Mouse (Mus musculus): ENCODE data around the gene Vwa8. TPM values are rescaled to one million over a fixed set of nuclear protein-coding genes. Genes with fewer than 3 reads are reported as not detected.

The Vwa8 gene
- polyA plus RNA-seq, 1 experiment from 2014 or later, result 5.7 TPM

DNA sequence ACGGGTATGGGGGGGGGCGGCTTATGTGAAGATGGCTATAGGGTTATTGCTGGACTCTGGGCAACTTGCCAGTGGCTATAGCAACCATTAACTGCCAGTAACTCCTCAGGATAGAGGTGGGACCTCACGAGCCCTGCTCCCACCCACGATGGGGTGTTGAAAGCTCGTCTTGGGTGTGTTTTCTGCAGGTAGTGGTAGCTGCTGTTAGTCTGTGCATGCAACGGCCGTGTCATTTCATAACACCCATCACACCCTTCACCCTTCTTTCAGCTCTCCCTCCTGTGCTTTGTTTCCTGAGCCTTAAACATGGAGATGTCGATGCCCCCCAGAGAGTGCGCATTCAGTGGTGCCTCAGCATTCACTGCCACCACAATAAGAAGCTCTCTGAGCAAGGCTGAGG lies 329.4 kb downstream of the Vwa8 start:
- Histone ChIP-seq H3K4me3 (replicated peaks) (no peak overlapping the region), H3K27me3 (no peaks in the 10 kb centered on the region), H3K27ac (no peak overlapping the region), H3K9me3 (0 out of 2 replicates have a peak, but pooled peaks cover 5% of the 10 kb centered on the region), H3K4me1 (replicated peaks) (no peaks in the 10 kb centered on the region), H3K9ac (replicated peaks) (no peak overlapping the region), H3K36me3 (peaks cover 8% of the 10 kb centered on the region; the same call in 1 of the 2 replicates), H3K4me2 (replicated peaks) (no peak overlapping the region)
- ATAC-seq, result no peak
- 86% methylated on average over 9 of the region's 9 CpGs for WGBS

- no peak for ATAC-seq
- Histone ChIP-seq H3K4me1 (replicated peaks) (peaks cover 3% of the 10 kb centered on the region; the same call in 1 of the 2 replicates), H3K9ac (replicated peaks) (no peak overlapping the region), H3K4me3 (replicated peaks) (no peak overlapping the region), H3K36me3 (peaks cover 5% of the 10 kb centered on the region; the same call in 1 of the 2 replicates), H3K27me3 (no peaks in the 10 kb centered on the region), H3K4me2 (replicated peaks) (no peak overlapping the region), H3K27ac (no peak overlapping the region), H3K9me3 (0 out of 2 replicates have a peak, but pooled peaks cover 5% of the 10 kb centered on the region)
- WGBS, result 76% methylated on average over 12 of the region's 12 CpGs
Observed at GRCm38 (mm10) chr14:79180078-79180730, 331.4 kb downstream of the Vwa8 start.

DNA sequence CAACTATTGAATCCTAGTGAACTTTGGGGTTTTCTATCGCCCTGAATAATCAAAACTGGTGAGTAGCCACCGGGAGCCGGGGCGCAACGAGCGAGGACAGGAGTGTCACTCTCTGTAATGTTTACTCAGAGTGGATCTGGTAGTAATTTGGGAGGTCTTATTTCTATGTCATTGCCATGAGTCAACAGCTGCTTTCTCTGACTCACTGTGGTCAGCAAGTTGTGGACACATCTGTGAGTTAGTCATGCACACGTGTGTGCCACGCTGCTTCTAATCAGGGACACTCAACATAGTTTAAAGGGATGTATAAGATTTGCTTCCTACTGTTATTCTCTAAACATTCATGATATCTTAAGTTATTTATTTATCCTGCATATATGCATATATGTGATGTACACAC lies 332.9 kb downstream of the Vwa8 start:
- Histone ChIP-seq H3K4me3 (replicated peaks) (no peak overlapping the region), H3K9ac (replicated peaks) (no peak overlapping the region), H3K4me2 (replicated peaks) (no peak overlapping the region), H3K27ac (no peak overlapping the region), H3K36me3 (no peaks in the 10 kb centered on the region; the same call in 1 of the 2 replicates), H3K9me3 (no peaks in the 10 kb centered on the region), H3K4me1 (replicated peaks) (peaks cover 6% of the 10 kb centered on the region; the same call in 1 of the 2 replicates), H3K27me3 (no peaks in the 10 kb centered on the region)
- no peak for ATAC-seq
- 95% methylated on average over 8 of the region's 8 CpGs for WGBS

GRCm38 (mm10) chr14:79182801-79183200 lies 333.9 kb downstream of the Vwa8 start:
- H3K9ac ChIP-seq (replicated peaks), result no peak overlapping the region
- H3K27ac ChIP-seq, result no peak overlapping the region
- H3K27me3 ChIP-seq, result no peaks in the 10 kb centered on the region
- peaks cover 6% of the 10 kb centered on the region; the same call in 1 of the 2 replicates for H3K4me1 ChIP-seq (replicated peaks)
- 98% methylated on average over 15 of the region's 15 CpGs for WGBS
- 0 out of 2 replicates have a peak, but pooled peaks cover 5% of the 10 kb centered on the region for H3K9me3 ChIP-seq
- no peaks in the 10 kb centered on the region; the same call in 1 of the 2 replicates for H3K36me3 ChIP-seq
- H3K4me3 ChIP-seq (replicated peaks), result no peak overlapping the region
- no peak overlapping the region for H3K4me2 ChIP-seq (replicated peaks)
- no peak for ATAC-seq

DNA sequence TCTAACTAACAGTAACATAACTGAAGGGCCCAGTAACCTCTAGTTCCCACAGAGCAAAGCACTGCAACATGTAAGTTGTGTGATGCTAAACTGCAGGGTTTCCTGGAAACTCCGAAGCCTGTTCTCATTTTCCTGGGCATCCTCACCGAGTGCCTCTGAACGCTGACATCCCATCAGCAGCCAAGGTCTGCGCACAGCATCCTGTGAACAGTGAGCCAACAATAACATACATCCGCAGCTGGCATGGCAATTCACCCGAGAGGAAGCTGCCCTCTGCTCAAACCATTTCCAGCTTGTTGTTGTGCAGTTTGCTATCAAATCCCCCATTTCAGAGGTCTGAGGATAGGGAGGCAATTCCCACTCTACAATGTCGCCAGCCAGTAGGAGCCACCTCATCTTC lies 334.4 kb downstream of the Vwa8 start:
- Histone ChIP-seq H3K4me3 (replicated peaks) (no peak overlapping the region), H3K4me1 (replicated peaks) (peaks cover 6% of the 10 kb centered on the region; the same call in 1 of the 2 replicates), H3K27me3 (no peaks in the 10 kb centered on the region), H3K4me2 (replicated peaks) (no peak overlapping the region), H3K9ac (replicated peaks) (no peak overlapping the region), H3K9me3 (0 out of 2 replicates have a peak, but pooled peaks cover 5% of the 10 kb centered on the region), H3K36me3 (no peaks in the 10 kb centered on the region; the same call in 1 of the 2 replicates), H3K27ac (no peak overlapping the region)
- 93% methylated on average over 7 of the region's 7 CpGs for WGBS
- no peak for ATAC-seq

DNA sequence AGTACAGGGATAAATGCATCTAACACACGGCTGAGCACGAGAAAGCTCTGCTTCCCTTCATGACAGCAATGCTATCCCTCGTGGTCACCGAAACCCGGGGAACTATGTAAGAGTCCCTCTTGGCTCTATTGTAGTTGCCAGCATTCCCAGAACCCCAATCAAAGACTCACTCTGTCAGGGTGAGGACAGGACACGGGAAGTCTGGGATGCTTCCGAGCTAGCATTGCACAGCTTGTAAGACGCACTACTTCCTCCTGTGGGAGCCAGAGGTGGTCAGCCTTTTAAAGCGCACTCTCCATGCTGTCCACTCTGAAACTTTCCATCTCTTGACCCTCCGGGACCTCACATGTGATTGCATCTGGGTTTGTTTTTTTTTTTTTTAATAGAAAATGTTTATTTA lies 335.2 kb downstream of the Vwa8 start:
- ATAC-seq, result no peak
- H3K9ac ChIP-seq (replicated peaks), result no peak overlapping the region
- H3K27me3 ChIP-seq, result no peaks in the 10 kb centered on the region
- peaks cover 6% of the 10 kb centered on the region; the same call in 1 of the 2 replicates for H3K4me1 ChIP-seq (replicated peaks)
- H3K27ac ChIP-seq, result no peak overlapping the region
- WGBS, result 86% methylated on average over 10 of the region's 10 CpGs
- no peaks in the 10 kb centered on the region; the same call in 1 of the 2 replicates for H3K36me3 ChIP-seq
- H3K4me2 ChIP-seq (replicated peaks), result no peak overlapping the region
- no peak overlapping the region for H3K4me3 ChIP-seq (replicated peaks)
- H3K9me3 ChIP-seq, result 0 out of 2 replicates have a peak, but pooled peaks cover 5% of the 10 kb centered on the region

GRCm38 (mm10) chr14:79185018-79185685 lies 336.3 kb downstream of the Vwa8 start:
- Histone ChIP-seq H3K4me3 (replicated peaks) (no peak overlapping the region), H3K27me3 (no peaks in the 10 kb centered on the region), H3K9ac (replicated peaks) (no peak overlapping the region), H3K4me2 (replicated peaks) (no peak overlapping the region), H3K36me3 (no peaks in the 10 kb centered on the region; the same call in 1 of the 2 replicates), H3K27ac (no peak overlapping the region), H3K9me3 (0 out of 2 replicates have a peak, but pooled peaks cover 5% of the 10 kb centered on the region), H3K4me1 (replicated peaks) (peaks cover 6% of the 10 kb centered on the region; the same call in 1 of the 2 replicates)
- peak; percentile 40; the same call in 1 of the 2 replicates for ATAC-seq
- 62% methylated on average over 11 of the region's 11 CpGs for WGBS

DNA sequence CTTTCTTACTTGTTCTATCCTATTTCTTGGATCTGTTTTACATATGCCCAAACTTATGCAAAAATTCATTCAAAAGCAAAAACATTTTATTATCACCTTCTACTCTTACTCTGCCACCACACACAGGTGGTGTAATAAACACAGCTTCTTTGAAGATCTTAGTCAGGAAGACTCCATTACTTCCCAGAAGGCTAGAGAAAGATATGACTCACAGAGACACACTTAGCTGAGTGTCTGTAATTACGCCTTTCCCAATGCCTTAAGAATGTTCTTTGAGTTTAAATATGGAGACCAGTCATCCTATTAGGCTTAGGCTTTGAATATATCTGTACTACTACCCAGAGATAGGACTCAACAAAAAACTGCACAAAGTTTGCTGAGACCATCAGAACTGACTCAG lies 338.1 kb downstream of the Vwa8 start:
- ATAC-seq, result no peak
- H3K9me3 ChIP-seq, result 0 out of 2 replicates have a peak, but pooled peaks cover 5% of the 10 kb centered on the region
- no peak overlapping the region for H3K9ac ChIP-seq (replicated peaks)
- H3K4me2 ChIP-seq (replicated peaks), result no peak overlapping the region
- no peak overlapping the region for H3K27ac ChIP-seq
- H3K4me3 ChIP-seq (replicated peaks), result no peak overlapping the region
- peaks cover 6% of the 10 kb centered on the region; the same call in 1 of the 2 replicates for H3K4me1 ChIP-seq (replicated peaks)
- no peaks in the 10 kb centered on the region for H3K27me3 ChIP-seq
- H3K36me3 ChIP-seq, result no peaks in the 10 kb centered on the region; the same call in 1 of the 2 replicates
- WGBS, result 96% methylated on average over 1 of the region's 1 CpGs

- ATAC-seq, result no peak
- Histone ChIP-seq H3K27me3 (no peaks in the 10 kb centered on the region), H3K4me2 (replicated peaks) (no peak overlapping the region), H3K4me1 (replicated peaks) (peaks cover 19% of the 10 kb centered on the region), H3K36me3 (no peaks in the 10 kb centered on the region), H3K27ac (no peak overlapping the region), H3K9ac (replicated peaks) (no peak overlapping the region), H3K9me3 (no peaks in the 10 kb centered on the region), H3K4me3 (replicated peaks) (no peak overlapping the region)
- 41% methylated on average over 3 of the region's 3 CpGs for WGBS
Observed at GRCm38 (mm10) chr14:79196711-79197110, 347.9 kb downstream of the Vwa8 start.

DNA sequence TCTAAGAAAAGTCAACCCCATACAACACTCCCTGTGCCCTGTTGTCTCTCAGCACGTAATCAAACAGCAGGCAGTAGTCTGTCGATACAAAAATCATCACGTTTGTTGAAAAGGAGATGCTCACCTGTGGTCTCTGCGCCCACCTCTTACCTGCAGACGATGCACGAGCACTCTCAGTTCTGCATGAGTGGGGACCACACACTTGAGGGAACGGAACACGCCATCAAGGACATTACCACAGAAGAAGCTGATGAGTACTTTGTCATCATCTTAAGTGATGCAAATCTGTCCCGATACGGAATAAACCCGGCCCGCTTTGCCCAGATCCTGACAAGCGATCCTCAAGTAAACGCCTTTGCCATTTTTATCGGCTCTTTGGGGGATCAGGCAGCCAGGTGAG lies 349.2 kb downstream of the Vwa8 start:
- H3K4me1 ChIP-seq (replicated peaks), result peaks cover 25% of the 10 kb centered on the region
- ATAC-seq, result no peak
- no peaks in the 10 kb centered on the region for H3K9me3 ChIP-seq
- H3K27me3 ChIP-seq, result no peaks in the 10 kb centered on the region
- no peaks in the 10 kb centered on the region for H3K36me3 ChIP-seq
- WGBS, result 92% methylated on average over 15 of the region's 15 CpGs
- H3K4me2 ChIP-seq (replicated peaks), result no peak overlapping the region
- H3K9ac ChIP-seq (replicated peaks), result no peak overlapping the region
- H3K4me3 ChIP-seq (replicated peaks), result no peak overlapping the region
- H3K27ac ChIP-seq, result no peak overlapping the region

DNA sequence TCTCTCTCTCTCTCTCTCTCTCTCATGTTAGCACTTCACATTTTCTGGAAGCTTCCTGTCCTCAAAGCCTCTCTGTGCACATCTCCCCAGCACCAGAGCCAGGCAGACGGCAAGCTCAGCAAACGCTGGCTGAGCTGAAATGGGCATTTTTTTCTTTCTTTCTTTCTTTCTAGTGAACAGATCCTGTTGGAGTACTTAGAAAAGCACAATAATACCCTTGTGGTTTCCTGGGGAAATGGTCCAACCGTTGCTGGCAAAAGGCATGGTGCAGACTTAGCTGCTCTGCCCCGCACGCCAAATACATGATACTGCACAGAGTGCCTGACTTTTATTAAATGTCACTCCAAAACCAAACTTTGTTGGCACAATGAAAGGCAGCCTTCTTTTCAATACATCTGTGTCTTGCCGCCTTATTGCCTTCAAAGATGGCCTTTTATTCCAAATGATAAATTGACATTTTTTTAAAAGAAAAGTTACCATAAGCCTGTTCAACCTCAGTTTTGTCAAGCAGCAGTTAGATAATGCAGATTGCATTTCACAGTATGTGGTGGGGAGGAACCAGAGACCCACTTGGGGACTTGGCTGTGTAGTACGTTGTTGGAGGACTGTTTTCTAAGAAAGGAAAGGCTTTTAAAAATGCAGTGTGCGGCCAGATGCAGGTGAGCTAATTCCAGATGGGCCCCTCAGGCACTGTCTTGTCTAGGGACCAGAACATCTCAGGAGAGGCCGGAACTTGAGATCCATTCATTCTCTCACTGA lies 351.5 kb downstream of the Vwa8 start:
- H3K36me3 ChIP-seq, result no peaks in the 10 kb centered on the region
- H3K4me2 ChIP-seq (replicated peaks), result no peak overlapping the region
- 50% methylated on average over 9 of the region's 9 CpGs for WGBS
- no peak overlapping the region for H3K9ac ChIP-seq (replicated peaks)
- H3K27me3 ChIP-seq, result no peaks in the 10 kb centered on the region
- peaks cover 44% of the 10 kb centered on the region for H3K4me1 ChIP-seq (replicated peaks)
- ATAC-seq, result no peak
- H3K4me3 ChIP-seq (replicated peaks), result no peak overlapping the region
- H3K27ac ChIP-seq, result peak overlapping the region; percentile 11; the same call in 1 of the 2 replicates
- no peaks in the 10 kb centered on the region for H3K9me3 ChIP-seq

Measured in midbrain, embryonic 13.5 days (tissue).